8 mouse cellular contexts compared by ENCODE assay signal in genomic region chr17:25497013-25497412, GRCm38 (mm10). TPM values are rescaled to one million over a fixed set of nuclear protein-coding genes. Genes with fewer than 3 reads are reported as not detected.
DNase-seq lines count a peak whose midpoint lies in the region; ATAC-seq and TF ChIP-seq lines count a peak whose summit lies in the region.

Gene Sstr5 (minus strand): TSS chr17:25497288.

- no peak for TF ChIP-seq CTCF in forebrain, postnatal 0 days (IDR thresholded peaks at IDR 0.05; ENCODE audit: low read depth)
- no peak for TF ChIP-seq CTCF in liver, postnatal 0 days (IDR thresholded peaks at IDR 0.05; ENCODE audit: low read depth)

- peaks cover 18% of the 10 kb centered on the region for H3K27me3 ChIP-seq in forebrain, postnatal 0 days (ENCODE audit: insufficient read depth, low read length)
- peaks cover 24% of the 10 kb centered on the region for H3K27me3 ChIP-seq in liver, postnatal 0 days (ENCODE audit: insufficient read depth, low read length)

- 3% methylated on average over 25 of the region's 28 CpGs for WGBS in forebrain, postnatal 0 days
- WGBS in liver, postnatal 0 days (ENCODE audit: insufficient replicate concordance), result 3% methylated on average over 21 of the region's 28 CpGs

- peak within 1 kb of the TSS; percentile 53 for H3K4me2 ChIP-seq in forebrain, postnatal 0 days (ENCODE audit: low read depth)
- no peak within 1 kb of the TSS for H3K4me2 ChIP-seq in liver, postnatal 0 days (ENCODE audit: low read depth, low read length)

- no peak within 1 kb of the TSS for H3K27ac ChIP-seq in forebrain, postnatal 0 days (ENCODE audit: low read depth, low read length)
- H3K27ac ChIP-seq in liver, postnatal 0 days (ENCODE audit: low read depth), result no peak within 1 kb of the TSS

- peak; percentile 45; the same call in 1 of the 2 replicates for ATAC-seq in forebrain, postnatal 0 days
- no peak for ATAC-seq in liver, postnatal 0 days

- peak within 1 kb of the TSS; percentile 40; the same call in 1 of the 2 replicates for H3K9ac ChIP-seq in forebrain, postnatal 0 days
- H3K9ac ChIP-seq in liver, postnatal 0 days (replicated peaks), result no peak within 1 kb of the TSS

- peak within 1 kb of the TSS; percentile 34 for H3K4me3 ChIP-seq in forebrain, postnatal 0 days (ENCODE audit: low read depth, low read length)
- H3K4me3 ChIP-seq in liver, postnatal 0 days (ENCODE audit: low read depth, low read length), result no peak within 1 kb of the TSS

- DNase-seq in gastrocnemius, postnatal 10 days, result peak; percentile 23
- DNase-seq in gastrocnemius, postnatal 25 days, result no peak
- DNase-seq in adrenal gland, adult 18-20 months (ENCODE audit: low spot score in 2 of 2), result peak; percentile 28 to 32
- no peak for DNase-seq in forebrain, postnatal 0 days
- peak; percentile 28 for DNase-seq in liver, postnatal 0 days
- DNase-seq in testis, postnatal 10 days (ENCODE audit: low spot score), result peak; percentile 65
- DNase-seq in right cerebral cortex, adult 2 months (ENCODE audit: low spot score in 2 of 2), result no peak
- no peak for DNase-seq in right cerebral cortex, postnatal 14 days

- TF ChIP-seq EP300 in liver, postnatal 0 days (IDR thresholded peaks at IDR 0.05; ENCODE audit: low read depth), result no peak

- no peaks in the 10 kb centered on the region for H3K36me3 ChIP-seq in forebrain, postnatal 0 days (ENCODE audit: insufficient read depth)
- H3K36me3 ChIP-seq in liver, postnatal 0 days (replicated peaks; ENCODE audit: insufficient read depth, low read length), result no peaks in the 10 kb centered on the region

- H3K9me3 ChIP-seq in forebrain, postnatal 0 days (ENCODE audit: low read length), result no peaks in the 10 kb centered on the region
- H3K9me3 ChIP-seq in liver, postnatal 0 days (ENCODE audit: low read length), result no peaks in the 10 kb centered on the region

- H3K4me1 ChIP-seq in forebrain, postnatal 0 days (ENCODE audit: insufficient read depth), result 0 out of 2 replicates have a peak, but pooled peaks cover 2% of the 10 kb centered on the region
- no peaks in the 10 kb centered on the region for H3K4me1 ChIP-seq in liver, postnatal 0 days (ENCODE audit: insufficient read depth)

RNA-seq across cellular contexts. Expression of gene Sstr5, which starts in this region (rescaled TPM):
- not detected for total RNA-seq in gastrocnemius, postnatal 10 days (2021)
- total RNA-seq in gastrocnemius, postnatal 25 days (2021), result not detected
- total RNA-seq in adrenal gland, adult 18-20 months (2021), result 1 to 10 TPM; 2.1 to 2.4 TPM
- total RNA-seq in forebrain, postnatal 0 days (2014; rRNA removed), result 1.0 and 2.0 TPM in 2 replicates
- polyA plus RNA-seq in forebrain, postnatal 0 days (2015; fragmentation: Nextera tagmentation; extraction: Ambion mirVana), result 0.64 and 0.94 TPM in 2 replicates
- polyA plus RNA-seq in liver, postnatal 0 days (2015; fragmentation: Nextera tagmentation; extraction: Ambion mirVana), result not detected in 2 replicates

Comparison
In these comparisons a context has a peak if more than half of its experiments do, and no peak if none do; other contexts are left out.
1. Peak in DNase-seq in gastrocnemius, postnatal 10 days; RNA of the gene not detected or under 1 TPM.
2. Peak in DNase-seq in liver, postnatal 0 days; RNA of the gene not detected or under 1 TPM.
3. DNase-seq: peak in adrenal gland, adult 18-20 months (2 of 2) and testis, postnatal 10 days (single experiment); none in gastrocnemius, postnatal 25 days (single experiment), forebrain, postnatal 0 days (single experiment), right cerebral cortex, adult 2 months (0 of 2) and right cerebral cortex, postnatal 14 days (single experiment).